Mouse (Mus musculus) ovary, postnatal 14 days (tissue): ENCODE measurements at regions not wholly inside any gene's neighbourhood (a gene's known extent, or its start where the extent isn't known, plus 50 kb on each side); places are given as distances from the start of the nearest gene placed in this dataset.
"Not testable (repeated sequence)": the region's sequence is repeated elsewhere in the genome, so short reads cannot be mapped to it uniquely, and the experiment has no call there.

ENCODE experiments used
- DNase-seq: peaks from one replicate; pipeline ENCODE4 v3.0.0; 2022; ENCODE audit warnings: low spot score

GRCm38 (mm10) chr7:137648621-137649020, 211.2 kb downstream of the Glrx3 start:
- no peak for DNase-seq

GRCm38 (mm10) chr7:137649650-137650049, 212.2 kb downstream of the Glrx3 start:
- DNase-seq: no peak

- no peak for DNase-seq
Observed at GRCm38 (mm10) chr7:137653837-137654236, 216.4 kb downstream of the Glrx3 start.

- DNase-seq: no peak
Observed at GRCm38 (mm10) chr7:137667165-137667564, 229.8 kb downstream of the Glrx3 start.

- no peak for DNase-seq
Observed at GRCm38 (mm10) chr7:137671156-137671555, 233.7 kb downstream of the Glrx3 start.

- no peak for DNase-seq
Observed at GRCm38 (mm10) chr7:137674596-137674995, 237.2 kb downstream of the Glrx3 start.

GRCm38 (mm10) chr7:137675381-137675780, 238.0 kb downstream of the Glrx3 start:
- no peak for DNase-seq

- no peak for DNase-seq
Observed at GRCm38 (mm10) chr7:137684826-137685225, 247.4 kb downstream of the Glrx3 start.

- DNase-seq: no peak
Observed at GRCm38 (mm10) chr7:137685320-137685719, 247.9 kb downstream of the Glrx3 start.

- no peak for DNase-seq
Observed at GRCm38 (mm10) chr7:137696831-137697230, 259.4 kb downstream of the Glrx3 start.

GRCm38 (mm10) chr7:137698501-137698900, 261.1 kb downstream of the Glrx3 start:
- not testable (repeated sequence) for DNase-seq

- DNase-seq: no peak
Observed at GRCm38 (mm10) chr7:137712862-137713261, 275.4 kb downstream of the Glrx3 start.

- no peak for DNase-seq
Observed at GRCm38 (mm10) chr7:137713856-137714255, 276.4 kb downstream of the Glrx3 start.

GRCm38 (mm10) chr7:137714318-137714962, 277.0 kb downstream of the Glrx3 start:
- DNase-seq: no peak

GRCm38 (mm10) chr7:137715126-137715900, 277.9 kb downstream of the Glrx3 start:
- no peak for DNase-seq

GRCm38 (mm10) chr7:137723361-137724040, 286.1 kb downstream of the Glrx3 start:
- no peak for DNase-seq

- no peak for DNase-seq
Observed at GRCm38 (mm10) chr7:137726031-137726430, 288.6 kb downstream of the Glrx3 start.

- DNase-seq: no peak
Observed at GRCm38 (mm10) chr7:137735873-137736527, 298.6 kb downstream of the Glrx3 start.

GRCm38 (mm10) chr7:137741702-137742101, 304.3 kb downstream of the Glrx3 start:
- DNase-seq: no peak

- DNase-seq: no peak
Observed at GRCm38 (mm10) chr7:137742297-137742751, 304.9 kb downstream of the Glrx3 start.

- DNase-seq: no peak
Observed at GRCm38 (mm10) chr7:137745575-137745974, 308.2 kb downstream of the Glrx3 start.

GRCm38 (mm10) chr7:137745991-137746390, 308.6 kb downstream of the Glrx3 start:
- no peak for DNase-seq
